Mouse (Mus musculus) midbrain, postnatal 0 days (tissue): ENCODE results near the gene Polr2l. TPM values are rescaled to one million over a fixed set of nuclear protein-coding genes. Genes with fewer than 3 reads are reported as not detected.

Experiments
- ATAC-seq: fragments of 200-750 bp; cut with Nextera tagmentation; 2 replicates; pipeline ENCODE4 v1.8.0; 2017; ENCODE audit warnings: moderate number of reproducible peaks, mild to moderate bottlenecking, moderate TSS enrichment, moderate library complexity; ENCODE audit not compliant: low FRiP score
- DNase-seq: peaks from one replicate; pipeline ENCODE4 v3.0.0-alpha.2; 2015; ENCODE audit warnings: low spot score
- H3K27ac ChIP-seq: fragments of 300-500 bp; sonication (generic); 2 replicates; pipeline ENCODE4 v1.5.1; 2014; ENCODE audit warnings: low read depth, mild to moderate bottlenecking, low read length, mixed read lengths
- H3K27me3 ChIP-seq: fragments of 300-500 bp; sonication (generic); 2 replicates; pipeline ENCODE4 v1.6.1; 2014; ENCODE audit warnings: low read length, control low read depth, mixed read lengths; ENCODE audit not compliant: insufficient read depth
- H3K36me3 ChIP-seq: fragments of 300-500 bp; sonication (generic); 2 replicates; pipeline ENCODE4 v1.6.1; 2014; ENCODE audit warnings: low read length, control low read depth, mixed read lengths; ENCODE audit not compliant: insufficient read depth
- H3K4me1 ChIP-seq: fragments of 300-500 bp; sonication (generic); 2 replicates; pipeline ENCODE4 v1.6.1; 2014; ENCODE audit warnings: mild to moderate bottlenecking, control low read depth, antibody characterized with exemption, low read length, mixed read lengths; ENCODE audit not compliant: insufficient read depth
- H3K4me2 ChIP-seq: fragments of 300-500 bp; sonication (generic); 2 replicates; pipeline ENCODE4 v1.6.1; 2014; ENCODE audit warnings: low read depth, mild to moderate bottlenecking, low read length, mixed read lengths; ENCODE audit not compliant: poor library complexity, severe bottlenecking
- H3K4me3 ChIP-seq: fragments of 300-500 bp; sonication (generic); 2 replicates; pipeline ENCODE4 v1.5.1; 2014; ENCODE audit warnings: low read depth, mild to moderate bottlenecking, low read length, moderate library complexity
- H3K9ac ChIP-seq: fragments of 300-500 bp; sonication (generic); replicated peaks from 2 replicates; pipeline ENCODE4 v1.6.1; 2014; ENCODE audit warnings: mild to moderate bottlenecking, low read length, moderate library complexity, mixed read lengths; ENCODE audit not compliant: poor library complexity, severe bottlenecking
- H3K9me3 ChIP-seq: fragments of 300-500 bp; sonication (generic); 2 replicates; pipeline ENCODE4 v1.6.1; 2016; ENCODE audit warnings: low read length, control low read depth
- CTCF ChIP-seq: IDR thresholded peaks from 2 replicates; pipeline ENCODE4 v1.5.1; 2016; ENCODE audit warnings: antibody characterized with exemption, mild to moderate bottlenecking
- WGBS: fragments of 180-500 bp; shearing (Covaris S2); extraction: QIAGEN DNeasy Blood & Tissue Kit; methylation state at CpG from one replicate; pipeline ENCODE4 v1.1.7; 2014; 5-methylcytosine and 5-hydroxymethylcytosine counted together
- polyA plus RNA-seq: library from polyadenylated mRNA; unstranded; fragments of >200 nt; fragmentation: Nextera tagmentation; extraction: Ambion mirVana; gene quantifications from 2 replicates; pipeline ENCODE4 v1.2.1, GENCODE M21; 2015
- total RNA-seq: library from RNA; depleted of rRNA; stranded (reverse); fragments of >200 nt; gene quantifications from 2 replicates; pipeline ENCODE4 v1.2.3, GENCODE M21; 2014

The Polr2l gene
- total and polyA plus RNA-seq, 2 experiments from 2014 or later: 28.9 to 78.5 TPM

DNA sequence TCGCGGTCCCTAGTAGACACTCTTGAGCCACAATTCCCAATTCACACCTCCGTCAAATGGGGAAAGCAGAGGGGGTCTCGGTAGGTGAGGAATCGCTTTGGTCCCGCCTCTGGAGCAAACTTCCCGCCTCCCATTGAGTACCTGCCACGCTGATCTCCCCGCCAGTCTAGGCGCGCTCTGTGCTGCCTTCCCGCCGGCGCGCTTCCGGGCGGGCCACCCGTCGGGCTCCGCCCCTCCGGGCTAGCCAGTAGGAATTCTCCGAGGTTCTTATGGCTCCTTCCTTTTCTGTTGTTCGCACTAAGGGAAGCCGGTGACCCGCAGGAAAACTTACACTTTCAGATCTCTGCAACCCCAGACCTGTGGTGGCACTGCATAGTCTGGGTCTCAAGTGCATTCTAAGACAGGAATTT is 31.1 kb downstream of the Polr2l start, which contains the start of gene Pidd1:
Gene Pidd1 (minus strand): TSS at position 198 of the 410 bp plus-strand sequence.
- Histone ChIP-seq H3K27ac (no peak within 1 kb of the TSS), H3K9ac (no peak within 1 kb of the TSS; the same call in 1 of the 2 replicates), H3K36me3 (no peaks in the 10 kb centered on the region), H3K4me3 (peak within 1 kb of the TSS; percentile 14; the same call in 1 of the 2 replicates), H3K4me2 (peak within 1 kb of the TSS; percentile 49), H3K4me1 (no peaks in the 10 kb centered on the region; the same call in 1 of the 2 replicates), H3K27me3 (no peaks in the 10 kb centered on the region), H3K9me3 (no peaks in the 10 kb centered on the region)
- ATAC-seq (no peak), DNase-seq (peak; percentile 38)
- WGBS: under 1% methylated on average over 25 of the region's 25 CpGs
- no peak for TF ChIP-seq CTCF

DNA sequence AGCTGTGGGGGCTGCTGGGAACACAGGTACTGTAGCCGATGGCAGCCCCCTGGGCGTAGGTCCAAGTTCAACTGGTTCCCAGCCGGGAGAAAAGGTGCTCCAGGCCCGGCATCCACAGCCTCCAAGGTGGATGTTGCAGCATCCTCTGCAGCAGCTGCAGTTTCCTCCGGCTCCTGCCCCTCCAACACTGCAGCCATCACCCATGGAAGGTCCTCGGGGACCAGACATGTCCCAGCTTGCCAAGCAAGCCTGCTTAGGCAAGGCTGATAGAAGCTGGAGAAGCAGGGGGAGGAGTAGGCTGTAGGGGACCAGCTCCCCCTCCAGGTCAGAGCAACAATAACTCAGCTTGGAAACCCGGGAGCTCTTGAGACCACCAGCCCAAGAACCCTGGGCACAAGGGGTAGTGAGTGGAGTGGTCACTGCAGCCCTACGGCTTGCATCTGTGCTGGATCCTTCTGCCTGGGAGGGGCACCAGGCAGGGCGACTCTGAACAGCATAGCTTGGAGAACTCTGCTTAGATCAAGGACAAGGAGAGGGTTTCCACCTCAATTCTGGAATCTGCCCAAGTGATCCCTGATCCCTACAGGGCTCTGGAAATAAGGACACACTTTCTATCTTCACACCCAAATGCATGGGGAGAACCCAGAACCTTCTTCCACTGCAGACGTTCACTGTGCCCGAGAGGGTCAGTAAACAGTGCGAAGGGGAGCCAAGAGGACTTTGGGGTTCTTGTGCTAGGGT is 31.7 kb downstream of the Polr2l start:
- peak; percentile 58 for DNase-seq

DNA sequence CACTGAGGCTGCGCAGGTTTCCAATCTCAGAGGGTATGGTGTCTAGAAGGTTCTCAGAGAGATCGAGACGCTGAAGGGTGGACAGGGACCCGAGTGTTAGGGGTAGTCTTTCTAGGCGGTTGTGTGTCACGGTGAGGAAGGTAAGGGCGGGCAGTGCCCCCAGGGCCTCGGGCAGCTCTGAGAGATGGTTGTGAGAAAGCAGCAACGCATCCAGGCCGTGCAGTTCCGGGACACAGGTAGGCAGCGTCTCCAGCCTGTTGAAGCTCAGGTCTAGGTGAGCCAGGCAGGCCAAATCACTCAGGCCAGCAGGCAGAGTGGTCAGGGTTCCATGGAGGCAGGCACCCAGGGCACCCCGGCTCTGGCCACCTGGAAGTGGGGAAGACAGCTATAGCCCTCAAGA is 32.7 kb downstream of the Polr2l start:
- DNase-seq: no peak
- WGBS: 93% methylated on average over 13 of the region's 13 CpGs
- H3K36me3 ChIP-seq: no peaks in the 10 kb centered on the region
- no peak overlapping the region for H3K9ac ChIP-seq
- H3K9me3 ChIP-seq: no peaks in the 10 kb centered on the region
- H3K27ac ChIP-seq: no peak overlapping the region
- no peak overlapping the region for H3K4me3 ChIP-seq
- no peak for ATAC-seq
- peaks cover 4% of the 10 kb centered on the region; the same call in 1 of the 2 replicates for H3K4me1 ChIP-seq
- H3K27me3 ChIP-seq: no peaks in the 10 kb centered on the region
- TF ChIP-seq CTCF: no peak
- H3K4me2 ChIP-seq: no peak overlapping the region

More for the DNA sequence above, 31.7 kb downstream of the Polr2l start:
- Histone ChIP-seq H3K9ac (no peak overlapping the region; the same call in 1 of the 2 replicates), H3K9me3 (no peaks in the 10 kb centered on the region), H3K4me1 (peaks cover 2% of the 10 kb centered on the region; the same call in 1 of the 2 replicates), H3K4me2 (peak overlapping the region; percentile 49), H3K27ac (no peak overlapping the region), H3K27me3 (no peaks in the 10 kb centered on the region), H3K36me3 (no peaks in the 10 kb centered on the region), H3K4me3 (peak overlapping the region; percentile 14; the same call in 1 of the 2 replicates)
- TF ChIP-seq CTCF: peak; percentile 28; the same call in 1 of the 2 replicates
- ATAC-seq: no peak
- WGBS: 26% methylated on average over 12 of the region's 12 CpGs

DNA sequence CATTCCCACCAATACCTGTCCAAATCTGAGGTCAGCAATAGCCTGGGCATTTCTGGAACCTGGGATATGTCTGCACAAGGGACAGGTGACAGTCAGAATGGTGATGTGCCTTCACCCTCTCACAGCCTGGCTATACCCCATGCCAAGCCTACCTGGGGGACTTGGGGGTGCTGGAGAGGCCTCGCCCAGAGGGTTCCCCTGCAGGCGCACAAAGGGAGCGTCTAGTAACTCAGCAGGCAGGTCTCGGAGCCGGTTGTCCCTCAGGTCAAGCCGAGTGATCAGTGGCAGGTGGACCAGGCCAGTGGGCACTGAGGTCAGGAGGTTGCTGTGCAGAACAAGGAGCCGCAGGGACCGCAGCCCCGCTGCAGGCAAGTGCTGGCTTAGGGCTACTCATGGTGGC is 33.5 kb downstream of the Polr2l start:
- WGBS: 94% methylated on average over 9 of the region's 9 CpGs
- H3K4me1 ChIP-seq: peaks cover 4% of the 10 kb centered on the region; the same call in 1 of the 2 replicates
- H3K4me3 ChIP-seq: no peak overlapping the region
- no peak for ATAC-seq
- DNase-seq: no peak
- H3K27ac ChIP-seq: no peak overlapping the region
- no peak overlapping the region for H3K9ac ChIP-seq
- H3K9me3 ChIP-seq: no peaks in the 10 kb centered on the region
- H3K27me3 ChIP-seq: no peaks in the 10 kb centered on the region
- no peak overlapping the region for H3K4me2 ChIP-seq
- no peaks in the 10 kb centered on the region for H3K36me3 ChIP-seq
- TF ChIP-seq CTCF: no peak

DNA sequence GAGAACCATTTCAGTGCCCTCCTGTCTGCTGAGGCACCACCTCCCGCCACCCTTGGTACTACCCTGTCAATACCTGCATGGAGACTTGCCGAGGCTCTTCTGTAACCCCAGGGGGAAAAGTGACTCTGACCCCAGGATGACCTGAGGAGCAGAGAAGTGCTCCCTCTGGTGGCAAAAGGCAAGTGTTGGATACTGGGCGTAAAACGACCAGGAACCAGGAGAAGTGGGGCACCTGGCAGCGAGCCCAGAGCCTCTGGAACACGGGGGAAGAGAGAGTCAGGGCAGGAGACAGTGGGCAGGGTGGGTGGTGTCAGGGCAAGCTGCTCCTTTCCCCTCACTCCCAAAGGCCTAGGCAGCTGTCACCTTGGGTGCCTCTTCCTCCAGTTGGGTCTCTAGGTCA is 34.3 kb downstream of the Polr2l start:
- no peak overlapping the region for H3K27ac ChIP-seq
- no peak overlapping the region for H3K4me3 ChIP-seq
- no peaks in the 10 kb centered on the region for H3K36me3 ChIP-seq
- DNase-seq (peak; percentile 68), ATAC-seq (no peak)
- no peaks in the 10 kb centered on the region for H3K27me3 ChIP-seq
- no peak overlapping the region for H3K9ac ChIP-seq
- no peak overlapping the region for H3K4me2 ChIP-seq
- TF ChIP-seq CTCF: peak; percentile 71
- WGBS: 36% methylated on average over 6 of the region's 6 CpGs
- H3K4me1 ChIP-seq: peaks cover 9% of the 10 kb centered on the region; the same call in 1 of the 2 replicates
- no peaks in the 10 kb centered on the region for H3K9me3 ChIP-seq

DNA sequence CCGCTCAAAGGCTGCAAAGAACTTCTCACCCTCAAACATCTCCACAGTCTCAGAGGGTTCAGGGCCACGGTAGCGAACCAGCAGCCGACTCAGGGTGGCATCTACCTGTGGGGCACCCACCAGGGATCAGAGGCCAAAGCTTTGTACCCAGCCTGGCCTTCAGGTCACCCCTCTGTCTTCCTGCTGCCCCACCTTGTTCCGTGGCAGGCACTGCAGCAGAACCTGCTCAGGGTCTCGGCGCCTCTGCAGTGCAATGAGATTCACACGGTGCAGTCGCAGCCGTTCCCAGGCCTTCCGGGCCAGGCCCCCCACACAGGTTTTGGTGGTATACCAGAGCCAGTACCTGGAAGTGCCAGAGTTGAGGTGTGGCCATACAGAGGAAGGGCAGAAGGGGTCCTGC is 35.1 kb downstream of the Polr2l start:
- 93% methylated on average over 11 of the region's 11 CpGs for WGBS
- H3K27ac ChIP-seq: no peak overlapping the region
- H3K4me3 ChIP-seq: no peak overlapping the region
- no peak for TF ChIP-seq CTCF
- no peak for ATAC-seq
- H3K9me3 ChIP-seq: no peaks in the 10 kb centered on the region
- H3K4me2 ChIP-seq: no peak overlapping the region
- no peak overlapping the region for H3K9ac ChIP-seq
- no peak for DNase-seq
- H3K27me3 ChIP-seq: no peaks in the 10 kb centered on the region
- peaks cover 11% of the 10 kb centered on the region for H3K4me1 ChIP-seq
- no peaks in the 10 kb centered on the region for H3K36me3 ChIP-seq
